Mouse (Mus musculus): ENCODE results near the gene Syn3.

The Syn3 gene

DNA sequence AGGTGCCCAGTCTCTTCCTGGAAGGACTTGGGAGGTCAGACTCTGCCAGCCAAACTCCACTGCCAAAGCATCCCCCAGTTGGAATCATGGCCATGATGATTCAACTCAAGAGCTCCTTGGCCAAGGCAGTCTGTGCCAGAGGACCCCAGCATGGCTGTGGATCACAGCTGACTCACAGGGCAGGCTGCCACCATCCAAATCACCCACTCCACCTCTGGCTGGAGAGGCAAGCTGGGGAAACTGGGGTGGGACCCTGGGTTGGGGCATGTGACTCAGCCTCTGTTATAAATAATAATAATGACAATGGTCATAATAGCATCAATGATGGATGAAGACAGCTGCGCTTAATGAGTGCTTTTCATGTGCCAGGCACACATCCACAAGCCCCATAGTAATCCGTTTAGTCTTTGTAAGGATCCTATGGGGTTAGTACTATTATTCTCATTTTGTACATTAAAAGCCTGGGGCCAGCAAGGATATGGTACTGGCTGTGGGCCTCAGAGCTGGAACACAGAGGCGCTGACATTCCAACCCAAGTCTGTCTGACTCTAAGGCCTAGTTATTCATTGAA, 398.3 kb downstream of the Syn3 start:
- peak in 1 of 2 experiments; percentile 1 for DNase-seq (ENCODE audit: low spot score in 2 of 2)

DNA sequence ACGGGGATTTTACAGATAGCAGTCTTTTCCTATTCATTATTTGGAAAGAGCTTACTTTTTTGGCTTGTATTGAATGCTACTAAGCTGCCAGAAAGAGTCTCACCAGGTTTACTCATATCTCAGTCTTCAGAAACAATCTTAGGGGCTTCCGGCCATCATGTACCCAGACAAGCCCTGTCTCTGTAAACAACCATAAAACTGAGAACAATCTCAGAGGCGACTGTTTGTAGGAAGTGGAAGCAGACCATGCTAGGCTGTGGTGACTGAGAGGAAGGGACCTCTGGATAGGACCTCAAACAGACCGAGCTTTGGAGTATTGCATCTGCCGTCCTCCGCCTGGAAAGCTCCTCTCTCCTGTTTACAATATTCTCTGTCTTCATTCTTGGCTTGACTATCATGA, 400.3 kb downstream of the Syn3 start:
- no peak for DNase-seq (ENCODE audit: low spot score in 2 of 2)

DNA sequence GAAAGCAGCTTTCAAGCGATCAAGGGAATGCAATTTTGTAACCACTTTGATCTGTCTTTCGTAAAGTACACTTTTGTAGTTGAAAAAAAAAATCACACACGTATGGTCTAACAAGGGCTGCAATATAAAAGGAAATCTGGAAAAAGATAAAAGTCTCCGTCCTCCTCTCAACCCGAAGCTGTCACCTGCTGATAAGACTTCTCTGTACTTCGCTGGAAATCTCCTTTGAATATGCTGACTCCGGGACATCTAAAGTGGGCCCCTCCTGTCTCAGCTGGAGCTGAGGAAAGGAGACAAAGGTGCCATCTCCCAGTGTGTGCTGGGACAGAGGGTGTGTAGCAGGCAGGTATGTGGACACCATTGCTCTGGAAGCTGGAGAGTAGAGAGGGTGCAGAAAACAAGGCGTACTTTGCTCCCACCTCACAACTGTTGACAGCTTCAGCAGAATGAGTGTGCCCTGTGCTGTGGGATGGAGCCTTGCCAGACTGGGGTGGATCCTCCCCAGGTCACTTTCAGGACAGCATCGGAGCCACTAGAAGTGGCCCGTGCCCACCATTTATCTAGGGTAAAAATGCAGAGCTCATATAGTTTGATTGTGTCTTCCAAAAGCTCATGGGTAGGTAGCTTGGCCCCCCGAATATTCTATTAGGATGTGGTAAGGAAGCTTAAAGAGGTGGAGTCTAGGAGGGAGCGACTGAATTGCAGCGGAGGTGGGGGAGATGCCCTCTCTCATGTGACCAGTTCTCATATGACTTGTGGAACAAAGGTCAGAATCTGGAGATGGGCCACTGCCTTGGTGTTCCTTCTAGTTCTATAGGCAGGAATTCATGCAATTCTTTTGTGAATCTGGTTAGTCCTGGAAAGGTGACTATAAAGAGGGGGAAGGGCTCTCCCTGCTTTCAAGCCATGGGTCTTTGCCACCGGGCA, 405.3 kb downstream of the Syn3 start:
- no peak for DNase-seq (ENCODE audit: low spot score in 2 of 2)

DNA sequence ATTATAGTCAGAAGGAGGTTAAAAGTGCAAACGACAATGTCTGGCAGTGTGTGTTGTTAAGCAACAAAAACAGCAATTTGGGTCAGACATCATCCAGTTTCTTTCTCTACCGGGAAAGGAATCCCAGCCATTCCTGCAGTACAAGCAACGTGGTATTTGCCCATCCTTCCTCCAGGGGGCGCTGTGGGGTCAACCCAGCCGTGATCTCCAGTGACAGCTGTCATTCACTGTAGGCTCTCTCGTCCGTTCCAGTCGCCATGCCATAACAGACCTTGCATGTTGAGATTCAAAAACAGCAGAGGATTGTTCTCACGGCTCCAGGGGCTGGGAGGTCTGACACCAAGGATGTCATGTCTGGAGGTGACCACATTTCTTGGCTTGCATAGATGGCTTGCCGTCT, 406.8 kb downstream of the Syn3 start:
- DNase-seq (ENCODE audit: low spot score in 2 of 2): peak in 1 of 2 experiments; percentile 22

DNA sequence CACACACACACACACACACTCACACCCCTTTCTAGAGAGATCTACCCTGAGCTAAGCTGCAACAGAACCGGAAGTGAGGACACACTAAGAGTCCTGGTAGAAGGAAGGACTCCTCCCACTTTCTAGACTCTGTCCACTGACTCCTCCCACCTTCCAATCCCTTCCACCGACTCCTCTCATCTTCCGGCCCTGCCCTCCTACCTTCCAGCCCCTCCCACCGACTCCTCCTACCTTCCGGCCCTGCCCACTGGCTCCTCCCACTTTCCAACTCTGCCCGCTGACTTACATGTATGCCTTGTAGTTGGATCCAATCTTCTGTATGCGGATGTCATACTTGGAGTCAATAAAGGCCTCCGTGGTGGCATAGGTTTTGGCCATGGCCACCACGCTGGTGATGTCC, 418.8 kb downstream of the Syn3 start:
- no peak for DNase-seq (ENCODE audit: low spot score in 2 of 2)

DNA sequence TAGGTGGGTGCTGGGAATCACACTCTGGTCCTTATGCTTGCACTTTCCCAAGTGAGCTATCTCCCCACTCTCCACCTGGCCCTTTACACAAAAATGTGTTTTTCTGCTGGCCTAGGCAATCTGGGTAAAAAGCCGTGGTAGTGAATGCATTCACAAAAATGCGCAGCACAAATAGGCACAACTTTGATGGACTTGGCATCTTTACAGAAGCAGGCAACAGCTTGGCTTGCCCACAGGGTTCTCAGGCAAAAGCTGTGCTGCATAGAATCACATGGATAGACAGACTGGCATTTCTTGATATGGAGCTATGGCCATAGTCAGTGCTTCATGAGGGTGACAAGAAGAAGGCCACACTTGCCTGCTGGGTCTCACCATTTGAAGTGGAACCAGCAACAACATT, 419.9 kb downstream of the Syn3 start:
- DNase-seq (ENCODE audit: low spot score in 2 of 2): no peak

DNA sequence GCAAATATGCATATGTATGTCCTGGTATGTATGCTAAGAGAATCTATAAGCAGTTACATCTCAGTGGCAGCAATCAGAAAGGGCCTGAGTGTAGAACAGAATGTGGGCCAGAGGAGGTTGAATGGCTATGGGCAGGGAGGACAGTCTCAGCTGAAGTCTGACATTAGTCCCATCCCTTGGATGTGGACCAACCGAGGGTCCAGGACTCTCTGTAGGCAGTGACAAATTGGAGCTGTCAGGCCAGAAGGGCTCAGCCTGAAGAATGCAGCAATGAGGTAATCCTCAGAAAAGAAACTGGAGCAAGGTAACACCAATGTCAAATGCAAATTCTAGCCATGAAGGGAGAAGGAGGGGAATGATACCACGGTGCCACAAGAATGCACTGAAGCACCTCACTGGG, 421.4 kb downstream of the Syn3 start:
- DNase-seq (ENCODE audit: low spot score in 2 of 2): no peak

DNA sequence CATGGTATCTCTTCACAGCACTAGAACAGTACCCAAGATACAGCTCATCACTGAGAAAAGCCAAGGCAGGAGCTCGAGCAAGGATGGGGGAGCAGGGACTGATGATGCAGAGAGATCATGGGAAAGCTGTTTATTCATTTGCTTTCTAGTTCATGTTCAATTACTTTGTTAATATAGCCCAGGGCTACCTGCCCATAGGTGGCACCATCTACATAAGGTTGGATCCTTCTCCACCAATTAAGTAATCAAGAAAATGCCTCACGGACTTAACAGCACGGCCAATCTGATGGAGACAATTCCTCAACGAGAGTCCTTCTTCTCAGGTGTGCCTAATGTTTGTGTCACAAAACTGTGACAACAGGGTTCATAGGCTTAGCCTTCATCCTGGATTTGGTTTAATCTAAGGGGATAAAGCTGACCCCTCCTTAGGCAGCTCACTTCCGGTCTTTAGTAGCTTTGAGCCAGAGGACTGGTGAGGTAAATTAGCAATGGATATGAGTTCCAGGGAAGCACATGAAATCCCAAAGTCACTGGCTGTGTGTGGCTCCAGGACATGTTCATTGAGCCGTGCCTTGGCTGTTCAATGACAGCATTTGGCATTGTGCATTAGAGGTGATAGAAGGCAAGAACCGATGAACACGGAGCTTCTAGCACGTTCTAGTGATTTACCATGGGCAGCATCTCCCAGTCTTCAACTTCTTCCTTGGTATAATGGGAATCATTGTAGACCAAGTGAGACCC, 423.6 kb downstream of the Syn3 start:
- DNase-seq (ENCODE audit: low spot score in 2 of 2): no peak

DNA sequence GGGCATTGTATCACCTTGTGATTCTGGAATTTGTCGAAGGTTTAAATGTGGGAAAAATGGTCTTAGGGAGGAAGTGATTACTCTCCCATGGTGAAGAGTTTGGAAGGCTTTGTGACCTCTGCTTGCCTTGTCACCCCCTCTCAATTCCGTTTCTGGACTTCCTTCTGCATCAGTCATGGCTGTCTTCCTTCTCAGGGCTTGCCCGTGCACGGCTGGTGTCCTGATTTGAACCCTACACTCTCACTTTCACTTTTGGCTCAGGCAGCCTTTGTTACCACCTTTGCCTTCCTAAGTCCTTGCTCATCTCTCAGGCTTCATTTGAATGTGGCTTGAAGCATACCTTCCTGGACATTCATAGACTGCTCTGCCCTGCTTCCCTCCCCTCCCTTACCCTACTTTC, 424.6 kb downstream of the Syn3 start:
- no peak for DNase-seq (ENCODE audit: low spot score in 2 of 2)

DNA sequence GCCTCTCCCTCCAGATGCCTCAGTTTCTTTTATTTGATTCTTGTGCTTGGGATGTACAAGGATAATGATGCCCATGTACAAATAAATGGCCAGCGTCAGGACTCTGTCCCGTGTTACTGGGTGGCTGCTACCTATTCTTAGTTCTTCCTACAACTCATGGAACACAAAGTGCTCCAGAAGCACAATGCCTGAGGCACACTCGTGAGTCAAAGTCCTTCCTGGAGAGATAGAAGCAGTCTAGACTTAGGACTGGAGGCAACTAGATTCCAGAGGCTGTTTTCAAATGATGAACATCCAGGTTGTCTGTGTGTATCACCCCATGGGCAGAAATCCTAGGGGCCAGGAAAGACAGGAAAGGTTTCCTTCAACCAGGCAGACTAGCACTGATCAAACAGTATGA, 427.9 kb downstream of the Syn3 start:
- no peak for DNase-seq (ENCODE audit: low spot score in 2 of 2)

DNA sequence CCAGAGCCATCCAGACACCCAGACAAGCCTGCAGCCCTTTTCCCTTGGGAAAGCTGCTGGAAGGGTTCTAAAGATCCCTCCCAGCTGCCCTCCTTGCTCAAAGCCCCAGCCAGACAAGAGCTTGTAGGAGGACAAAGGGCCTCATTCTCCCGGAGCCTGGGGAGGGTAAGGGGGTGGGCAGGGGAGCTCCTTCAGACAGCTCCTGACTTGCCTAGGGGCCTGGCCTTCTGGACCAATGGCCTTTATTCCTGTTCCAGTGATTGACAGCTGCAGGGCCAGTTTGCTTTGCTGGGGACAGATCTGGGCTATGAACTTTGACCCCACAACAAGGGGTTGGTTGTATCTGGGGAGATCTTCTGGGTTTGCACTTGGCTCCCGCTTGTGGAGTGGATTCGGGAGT, 429.4 kb downstream of the Syn3 start:
- no peak for DNase-seq (ENCODE audit: low spot score in 2 of 2)

DNA sequence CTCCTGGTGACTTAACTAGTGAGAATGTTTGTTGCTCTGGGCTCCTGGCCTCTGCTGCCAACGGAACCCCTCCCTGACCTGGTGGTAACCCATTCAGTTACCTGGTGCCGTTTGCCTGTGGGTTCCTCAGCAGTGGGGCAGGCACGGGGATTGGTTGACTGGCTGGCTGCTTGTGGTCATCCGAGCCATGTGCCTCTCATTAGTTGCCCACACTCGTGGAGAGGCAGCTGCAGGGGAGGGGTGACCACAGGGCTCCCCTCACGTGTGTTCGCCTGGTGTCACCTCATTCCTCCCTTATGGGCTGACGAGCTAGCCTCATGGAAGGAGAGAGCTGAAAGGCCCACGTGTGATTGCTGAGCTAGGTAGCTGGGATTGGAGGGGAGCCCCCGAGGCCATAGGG, 430.8 kb downstream of the Syn3 start:
- DNase-seq (ENCODE audit: low spot score in 2 of 2): no peak

DNA sequence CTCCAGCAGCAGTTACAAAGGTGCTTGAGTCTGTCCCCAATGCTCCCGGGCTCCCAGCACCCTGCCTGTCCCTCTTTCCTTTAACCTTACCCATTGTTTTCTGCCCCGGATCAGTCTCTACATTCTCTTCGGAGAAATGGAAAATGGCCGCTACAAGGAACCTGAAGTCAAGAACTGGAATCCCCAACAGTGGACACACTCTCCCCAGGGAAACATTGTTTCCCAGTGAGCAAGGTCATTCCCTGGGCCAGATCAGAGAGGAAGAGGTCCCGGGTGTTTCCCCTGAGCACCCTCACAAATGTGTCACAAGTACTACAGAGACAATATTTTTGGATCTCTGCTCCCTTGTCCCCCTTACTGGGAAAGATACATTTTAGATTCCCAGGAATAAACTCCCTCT, 432.0 kb downstream of the Syn3 start:
- DNase-seq (ENCODE audit: low spot score in 2 of 2): no peak

DNA sequence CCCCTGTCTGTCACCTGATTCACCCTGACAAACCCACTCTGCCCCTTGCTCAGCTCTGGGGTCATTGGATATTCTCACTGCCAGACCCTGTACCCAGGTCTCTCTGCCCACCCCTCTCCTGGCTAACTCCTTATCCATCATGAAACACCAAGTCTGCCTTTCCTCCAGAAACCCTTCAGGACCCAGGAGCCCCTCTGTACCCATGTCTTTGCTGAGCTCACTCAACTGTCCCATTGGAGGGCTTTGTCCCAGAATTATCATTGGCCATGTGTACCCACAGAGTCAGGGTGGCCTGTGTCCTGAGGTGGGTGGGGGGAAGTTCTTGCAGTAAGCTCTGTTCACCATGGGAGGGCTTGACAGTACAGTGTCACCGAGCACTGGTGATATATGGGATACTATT, 433.0 kb downstream of the Syn3 start:
- DNase-seq (ENCODE audit: low spot score in 2 of 2): no peak

DNA sequence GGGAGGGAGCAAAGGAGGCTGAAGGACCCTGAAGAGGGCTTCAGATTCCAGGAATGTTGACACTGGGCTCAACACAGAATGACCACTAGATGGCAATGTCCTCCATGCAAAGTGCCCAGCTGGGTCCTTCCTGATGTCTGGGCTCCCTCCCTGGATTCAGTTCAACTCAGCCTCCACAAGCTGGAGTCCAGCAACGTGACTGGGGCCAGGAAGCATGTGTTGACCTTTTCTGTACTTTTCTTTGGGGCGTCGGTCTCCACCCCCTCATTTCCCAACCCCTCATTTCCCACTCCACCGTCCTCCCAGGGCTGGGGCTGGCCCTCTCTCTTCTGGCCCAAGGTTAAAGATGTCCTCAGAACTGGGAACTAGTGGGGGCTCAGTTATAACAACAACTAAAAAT, 433.8 kb downstream of the Syn3 start:
- peak; percentile 44 to 77 for DNase-seq (ENCODE audit: low spot score in 2 of 2)

DNA sequence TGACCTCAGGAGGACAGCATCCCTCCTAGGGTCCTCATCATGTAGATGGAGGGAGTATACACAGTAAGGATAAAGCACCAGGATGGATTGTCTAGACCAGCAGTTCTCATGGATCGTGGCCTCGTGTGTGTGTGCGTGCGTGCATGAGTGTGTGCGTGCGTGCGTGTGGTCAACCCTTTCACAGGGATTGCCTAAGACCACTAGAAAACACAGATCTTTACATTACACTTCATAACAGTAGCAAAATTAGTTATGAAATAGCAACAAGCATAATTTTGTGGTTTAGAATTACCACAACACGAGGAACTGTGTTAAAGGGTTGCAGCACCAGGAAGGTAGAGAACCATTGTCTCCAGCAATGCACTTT, 435.7 kb downstream of the Syn3 start:
- DNase-seq (ENCODE audit: low spot score in 2 of 2): no peak

DNA sequence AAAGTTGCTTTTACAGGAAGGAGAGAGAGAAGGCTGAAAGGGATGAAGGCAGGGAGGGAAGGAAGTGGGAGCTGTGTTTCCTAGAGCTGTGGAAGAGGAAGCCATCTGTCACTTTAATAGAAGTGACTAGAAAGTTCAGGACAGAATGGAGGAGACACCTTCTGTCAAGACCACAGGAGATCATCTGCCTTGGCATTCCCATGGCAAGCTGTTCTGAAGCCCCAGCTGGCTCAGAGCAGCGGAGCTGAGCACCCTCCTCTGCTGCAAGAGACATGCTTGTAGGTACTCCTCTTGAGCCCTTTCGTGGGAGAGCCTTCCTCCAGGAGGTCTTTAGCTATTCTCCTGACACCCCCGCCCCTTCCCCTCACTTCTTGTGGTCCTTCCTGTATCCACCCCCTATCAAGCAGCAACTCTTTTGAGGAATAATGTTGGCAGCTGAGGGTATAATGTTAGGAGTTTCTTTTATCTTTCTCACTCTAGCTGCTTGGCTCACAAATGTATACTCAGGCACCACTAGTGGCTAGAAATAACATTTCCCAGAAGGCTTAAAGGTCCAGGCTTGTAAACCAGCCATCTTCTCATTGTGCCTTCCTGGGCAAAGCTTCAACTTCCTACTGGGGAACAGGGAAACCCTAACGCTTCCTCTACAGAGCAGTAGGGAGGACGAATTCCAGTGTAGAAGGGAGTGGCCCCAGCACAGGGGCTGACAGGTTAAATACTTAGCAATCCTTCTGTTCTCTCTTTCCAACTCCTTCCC, 436.3 kb downstream of the Syn3 start:
- DNase-seq (ENCODE audit: low spot score in 2 of 2): no peak

DNA sequence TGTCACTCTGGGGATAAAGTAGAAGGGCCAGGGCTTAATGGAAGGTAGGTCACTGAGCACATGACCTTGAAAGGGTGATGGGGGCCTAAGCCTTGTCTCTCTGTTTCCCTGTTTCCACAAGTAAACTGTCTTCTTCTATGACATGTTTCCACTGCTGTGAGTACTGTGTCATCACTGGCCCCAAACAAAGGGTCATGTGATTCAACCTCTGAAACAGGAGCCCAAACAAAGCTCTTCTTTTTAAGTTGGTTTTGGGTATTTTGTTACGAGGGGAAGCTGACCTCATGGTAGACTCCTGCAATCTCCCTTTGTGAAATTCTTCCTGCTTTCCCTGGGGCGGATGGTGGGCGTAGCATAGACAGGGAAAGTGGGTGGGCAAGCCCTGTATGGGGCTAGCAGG, 438.4 kb downstream of the Syn3 start:
- DNase-seq (ENCODE audit: low spot score in 2 of 2): no peak

DNA sequence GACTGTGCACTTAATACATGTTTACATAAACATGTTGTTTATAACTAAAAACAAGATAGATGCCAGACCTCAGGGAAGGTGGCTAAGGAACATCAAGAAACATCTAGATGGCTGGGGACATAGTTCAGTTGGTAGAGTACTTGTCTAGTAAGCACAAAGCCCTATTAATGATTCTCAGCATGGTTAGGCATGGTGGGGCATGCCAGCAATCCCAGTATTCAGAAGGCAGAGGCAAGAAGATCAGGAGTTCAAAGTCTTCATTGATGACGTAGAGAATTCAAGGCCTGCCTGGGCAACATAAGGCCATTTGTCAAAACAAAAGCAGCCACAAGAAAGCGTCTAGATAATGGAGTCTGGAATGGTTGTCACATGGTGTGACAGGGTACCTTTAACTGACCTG, 441.0 kb downstream of the Syn3 start:
- DNase-seq (ENCODE audit: low spot score in 2 of 2): no peak

DNA sequence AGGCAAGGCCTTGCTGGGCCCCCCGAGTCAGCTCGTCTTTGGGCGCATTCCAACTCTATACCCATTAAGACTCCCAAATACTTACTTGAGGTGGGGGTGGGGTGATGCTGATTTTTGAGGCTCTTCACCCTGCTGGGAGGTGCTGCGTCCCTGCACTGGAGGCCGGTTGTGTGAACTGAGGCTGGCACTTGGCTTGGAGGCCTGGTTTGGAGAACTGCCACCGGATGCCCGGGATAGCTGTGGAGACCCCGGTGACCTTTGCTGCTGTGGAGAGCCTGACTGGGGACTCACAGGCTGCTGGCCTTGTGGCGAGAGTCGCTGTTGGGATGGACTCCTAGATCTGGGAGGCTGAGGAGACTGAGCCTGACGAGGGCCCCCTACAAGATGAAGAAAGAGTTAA, 441.4 kb downstream of the Syn3 start:
- no peak for DNase-seq (ENCODE audit: low spot score in 2 of 2)

DNA sequence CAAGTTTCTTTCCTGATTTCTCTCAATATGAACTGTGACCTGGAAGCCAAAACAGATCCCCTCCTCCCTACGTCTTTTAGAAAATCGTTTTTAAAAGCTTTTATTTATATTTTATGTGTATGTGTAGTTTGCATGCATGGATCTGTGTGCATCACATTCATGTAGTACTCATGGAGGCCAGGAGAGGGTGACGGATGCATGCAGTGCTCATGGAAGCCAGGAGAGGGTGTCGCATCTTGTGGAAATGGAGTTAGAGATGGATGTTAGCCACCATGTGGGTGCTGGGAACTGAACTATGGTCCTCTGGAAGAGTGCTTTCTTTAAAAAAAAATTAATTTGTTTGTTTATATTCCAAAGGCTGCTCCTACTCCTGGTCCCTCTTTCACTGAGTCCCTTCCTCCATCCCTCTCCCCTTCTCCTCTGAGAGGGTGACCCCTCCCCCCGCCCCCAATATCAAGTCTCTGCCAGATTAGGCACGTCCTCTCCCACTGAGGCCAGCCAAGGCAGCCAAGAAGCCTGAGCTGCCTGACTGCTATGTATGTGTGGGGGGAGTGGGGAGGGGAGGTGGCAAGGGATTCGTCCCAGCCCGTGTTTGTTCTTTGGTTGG, 442.3 kb downstream of the Syn3 start:
- DNase-seq (ENCODE audit: low spot score in 2 of 2): no peak
